Mouse (Mus musculus) kidney, postnatal 0 days (tissue): ENCODE measurements around the gene Sult1e1. TPM values are rescaled to one million over a fixed set of nuclear protein-coding genes. Genes with fewer than 3 reads are reported as not detected.

Experiments
- ATAC-seq: fragments of 200-750 bp; cut with Nextera tagmentation; replicated peaks from 2 replicates; pipeline ENCODE4 v1.8.0; 2017; ENCODE audit warnings: low read depth, moderate number of reproducible peaks, moderate TSS enrichment, moderate library complexity; ENCODE audit not compliant: low FRiP score
- DNase-seq: peaks from one replicate; pipeline ENCODE4 v3.0.0-alpha.2; 2016; ENCODE audit warnings: low spot score
- H3K27ac ChIP-seq: fragments of 300-500 bp; sonication (generic); 2 replicates; pipeline ENCODE4 v1.5.1; 2014; ENCODE audit warnings: mild to moderate bottlenecking
- H3K27me3 ChIP-seq: fragments of 300-500 bp; sonication (generic); 2 replicates; pipeline ENCODE4 v1.6.1; 2014; ENCODE audit warnings: low read length, mixed read lengths; ENCODE audit not compliant: insufficient read depth
- H3K36me3 ChIP-seq: fragments of 300-500 bp; sonication (generic); 2 replicates; pipeline ENCODE4 v1.6.1; 2014; ENCODE audit warnings: low read length, mixed read lengths; ENCODE audit not compliant: insufficient read depth
- H3K4me1 ChIP-seq: fragments of 300-500 bp; sonication (generic); replicated peaks from 2 replicates; pipeline ENCODE4 v1.6.1; 2014; ENCODE audit warnings: antibody characterized with exemption, low read length, mixed read lengths; ENCODE audit not compliant: insufficient read depth
- H3K4me2 ChIP-seq: fragments of 300-500 bp; sonication (generic); 2 replicates; pipeline ENCODE4 v1.6.1; 2014; ENCODE audit warnings: mild to moderate bottlenecking, low read length, moderate library complexity, mixed read lengths
- H3K4me3 ChIP-seq: fragments of 300-500 bp; sonication (generic); replicated peaks from 2 replicates; pipeline ENCODE4 v1.5.1; 2014; ENCODE audit warnings: low read depth, low read length
- H3K9ac ChIP-seq: fragments of 300-500 bp; sonication (generic); 2 replicates; pipeline ENCODE4 v1.6.1; 2014; ENCODE audit warnings: low read depth, low read length
- H3K9me3 ChIP-seq: fragments of 300-500 bp; sonication (generic); replicated peaks from 2 replicates; pipeline ENCODE4 v1.6.1; 2016; ENCODE audit warnings: low read length, inconsistent platforms, mixed read lengths
- CTCF ChIP-seq: IDR thresholded peaks from 2 replicates; pipeline ENCODE4 v1.5.1; 2016; ENCODE audit warnings: antibody characterized with exemption, low read depth, mild to moderate bottlenecking, moderate library complexity
- WGBS: fragments of 180-500 bp; shearing (Covaris S2); extraction: QIAGEN DNeasy Blood & Tissue Kit; methylation state at CpG from one replicate; pipeline ENCODE4 v1.1.7; 2014; 5-methylcytosine and 5-hydroxymethylcytosine counted together
- polyA plus RNA-seq: library from polyadenylated mRNA; unstranded; fragments of >200 nt; fragmentation: Nextera tagmentation; extraction: Ambion mirVana; gene quantifications from 2 replicates; pipeline ENCODE4 v1.2.1, GENCODE M21; 2015

Sult1e1 gene
- polyA plus RNA-seq, 1 experiment from 2014 or later, result 0.78 TPM

DNA sequence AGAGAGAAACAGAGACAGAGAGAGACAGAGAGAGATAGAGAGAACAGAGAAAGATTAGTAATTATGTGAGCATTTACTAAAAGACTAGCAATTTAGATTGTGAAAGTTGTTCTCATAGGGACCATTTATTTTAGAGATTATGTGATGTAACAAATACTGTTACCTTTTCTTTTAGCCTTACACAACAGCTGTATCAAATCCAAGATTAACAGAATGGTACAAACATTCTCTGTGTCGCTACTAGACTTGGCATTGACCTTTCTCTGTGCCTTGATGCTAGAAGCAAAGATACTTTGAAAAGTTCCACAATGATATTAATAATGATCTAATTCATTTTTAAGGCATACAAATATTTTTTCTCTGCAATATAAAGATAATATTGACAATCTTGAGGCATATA, 11.0 kb downstream of the Sult1e1 start:
- DNase-seq (no peak), ATAC-seq (no peak)
- no peak overlapping the region for H3K4me2 ChIP-seq
- no peak overlapping the region for H3K4me3 ChIP-seq
- no peak for TF ChIP-seq CTCF
- no peaks in the 10 kb centered on the region for H3K4me1 ChIP-seq
- WGBS, result 76% methylated on average over 1 of the region's 1 CpGs
- H3K9ac ChIP-seq, result no peak overlapping the region
- no peaks in the 10 kb centered on the region for H3K36me3 ChIP-seq
- H3K27ac ChIP-seq, result no peak overlapping the region
- no peaks in the 10 kb centered on the region for H3K9me3 ChIP-seq
- no peaks in the 10 kb centered on the region for H3K27me3 ChIP-seq

DNA sequence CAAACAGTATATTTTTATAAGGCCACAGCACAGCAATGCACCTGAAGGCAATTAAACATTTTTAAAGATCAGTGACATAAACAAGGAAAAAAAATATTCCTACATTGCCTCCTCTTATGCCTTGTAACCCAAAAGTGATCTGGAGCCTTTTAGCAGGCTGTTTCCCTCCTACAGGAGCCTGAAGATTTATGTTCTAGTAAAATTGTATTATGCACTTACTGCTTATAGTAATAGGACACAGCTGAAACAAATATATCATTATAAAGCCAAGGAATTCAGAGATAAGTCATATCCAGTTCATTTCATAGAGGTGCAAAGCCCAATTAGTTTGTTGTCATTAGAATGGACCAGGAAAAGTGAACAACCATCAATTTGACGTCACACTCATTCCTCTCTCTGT, 17.2 kb downstream of the Sult1e1 start:
- no peaks in the 10 kb centered on the region for H3K36me3 ChIP-seq
- 20% methylated on average over 1 of the region's 1 CpGs for WGBS
- H3K4me1 ChIP-seq, result no peaks in the 10 kb centered on the region
- H3K4me2 ChIP-seq, result no peak overlapping the region
- H3K4me3 ChIP-seq, result no peak overlapping the region
- no peaks in the 10 kb centered on the region for H3K9me3 ChIP-seq
- ATAC-seq, result no peak
- no peaks in the 10 kb centered on the region for H3K27me3 ChIP-seq
- H3K9ac ChIP-seq, result no peak overlapping the region
- TF ChIP-seq CTCF, result no peak
- DNase-seq, result peak; percentile 52
- H3K27ac ChIP-seq, result no peak overlapping the region

DNA sequence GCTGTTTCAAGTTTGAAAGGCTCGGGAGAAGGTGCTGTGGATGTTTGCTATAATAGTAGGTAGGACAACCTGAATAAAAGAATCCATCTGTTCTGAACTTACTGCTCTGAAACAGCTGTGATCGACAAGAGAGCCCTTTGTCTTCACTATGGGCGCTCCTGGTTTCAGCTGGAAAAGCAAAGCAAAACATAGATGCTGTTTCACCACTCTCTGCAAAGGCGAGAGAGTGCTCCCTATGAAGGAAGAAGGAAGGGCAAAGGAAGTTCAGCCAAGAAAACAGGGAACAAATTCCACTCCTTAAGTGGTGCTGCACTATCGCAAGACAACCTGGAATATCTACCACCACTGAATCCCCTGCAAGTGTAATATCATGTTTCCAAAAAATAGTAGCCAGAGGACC, 17.9 kb downstream of the Sult1e1 start:
- ATAC-seq (no peak), DNase-seq (peak; percentile 53)
- WGBS, result 33% methylated on average over 5 of the region's 5 CpGs
- Histone ChIP-seq H3K9ac (no peak overlapping the region), H3K27me3 (no peaks in the 10 kb centered on the region), H3K36me3 (no peaks in the 10 kb centered on the region), H3K4me3 (no peak overlapping the region), H3K4me1 (no peaks in the 10 kb centered on the region), H3K9me3 (no peaks in the 10 kb centered on the region), H3K4me2 (peak overlapping the region; percentile 6), H3K27ac (peak overlapping the region; percentile 42)
- TF ChIP-seq CTCF, result no peak

DNA sequence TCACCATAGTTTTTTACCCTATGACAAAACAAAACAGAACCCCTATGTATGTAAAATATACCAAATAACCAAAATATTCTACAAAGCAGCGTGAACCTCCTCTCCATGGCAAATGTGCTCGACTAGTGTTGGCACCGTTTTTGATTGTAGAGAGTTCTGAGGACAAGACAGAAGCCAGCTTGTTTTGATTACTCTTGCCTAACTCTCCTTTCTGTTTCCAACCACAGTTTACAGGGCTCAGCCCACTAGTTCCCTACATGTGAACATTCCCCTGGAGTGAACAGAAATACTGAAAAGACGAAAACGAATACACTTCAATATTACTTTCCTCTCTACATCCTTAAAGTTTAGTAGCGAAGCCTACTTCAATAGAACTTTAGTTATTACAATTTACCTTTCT, 18.6 kb downstream of the Sult1e1 start:
- H3K4me3 ChIP-seq, result no peak overlapping the region
- H3K27me3 ChIP-seq, result no peaks in the 10 kb centered on the region
- ATAC-seq, result no peak
- no peaks in the 10 kb centered on the region for H3K4me1 ChIP-seq
- TF ChIP-seq CTCF, result no peak
- H3K4me2 ChIP-seq, result no peak overlapping the region
- no peak overlapping the region for H3K9ac ChIP-seq
- H3K27ac ChIP-seq, result no peak overlapping the region
- 69% methylated on average over 6 of the region's 6 CpGs for WGBS
- DNase-seq, result no peak
- no peaks in the 10 kb centered on the region for H3K36me3 ChIP-seq
- no peaks in the 10 kb centered on the region for H3K9me3 ChIP-seq

DNA sequence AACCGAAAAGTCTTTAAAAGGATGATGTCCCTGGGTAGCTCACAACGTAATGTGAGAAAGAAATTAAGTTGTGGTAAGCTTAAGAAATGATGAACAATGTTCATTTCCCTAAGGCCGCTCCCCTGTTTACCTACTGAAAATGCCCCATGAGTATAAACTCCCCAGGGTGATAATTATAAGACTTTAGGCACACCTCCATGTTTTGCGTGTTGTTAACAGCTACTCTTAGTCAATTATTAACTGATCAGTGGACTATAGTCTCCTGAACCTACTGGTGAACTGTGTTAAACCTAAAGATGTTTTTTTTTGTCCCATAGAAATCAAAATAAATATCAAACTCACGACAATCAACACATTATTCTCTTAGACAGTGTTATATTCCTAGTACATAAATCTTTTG, 22.5 kb downstream of the Sult1e1 start, which contains the start of gene Sult1d1:
TSS of gene Sult1d1 (minus strand) at position 183 of the 400 bp plus-strand sequence.
- Histone ChIP-seq H3K9me3 (no peaks in the 10 kb centered on the region), H3K36me3 (no peaks in the 10 kb centered on the region), H3K27me3 (no peaks in the 10 kb centered on the region), H3K9ac (no peak within 1 kb of the TSS), H3K27ac (no peak within 1 kb of the TSS), H3K4me1 (no peaks in the 10 kb centered on the region), H3K4me2 (no peak within 1 kb of the TSS), H3K4me3 (no peak within 1 kb of the TSS)
- DNase-seq (peak; percentile 24), ATAC-seq (peak; percentile 79)
- 66% methylated on average over 5 of the region's 5 CpGs for WGBS
- TF ChIP-seq CTCF, result no peak

DNA sequence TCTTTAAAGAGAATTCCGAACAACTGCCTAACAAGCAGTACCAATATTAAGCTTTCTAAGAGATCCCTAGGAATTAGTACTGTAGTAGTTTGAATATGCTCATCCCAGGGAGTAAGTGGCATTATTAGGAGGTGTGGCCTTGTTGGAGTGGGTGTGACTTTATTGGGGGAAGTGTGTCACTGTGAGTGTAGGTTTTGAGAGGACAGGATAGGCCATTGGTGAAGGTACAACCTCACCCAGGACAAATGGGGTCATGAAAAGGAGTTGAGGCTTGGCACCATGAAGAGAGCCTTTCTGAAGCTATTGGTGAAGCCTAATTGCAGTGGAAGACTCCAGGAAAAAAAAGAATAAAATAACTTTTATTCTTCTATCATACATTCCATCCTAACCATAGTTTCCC, 24.1 kb downstream of the Sult1e1 start:
- Histone ChIP-seq H3K27ac (no peak overlapping the region), H3K36me3 (no peaks in the 10 kb centered on the region), H3K4me2 (no peak overlapping the region), H3K9ac (no peak overlapping the region), H3K27me3 (no peaks in the 10 kb centered on the region), H3K4me1 (no peaks in the 10 kb centered on the region), H3K9me3 (no peaks in the 10 kb centered on the region), H3K4me3 (no peak overlapping the region)
- DNase-seq (no peak), ATAC-seq (peak; percentile 67; the same call in 1 of the 2 replicates)
- TF ChIP-seq CTCF, result no peak
- WGBS, result 78% methylated on average over 1 of the region's 1 CpGs

DNA sequence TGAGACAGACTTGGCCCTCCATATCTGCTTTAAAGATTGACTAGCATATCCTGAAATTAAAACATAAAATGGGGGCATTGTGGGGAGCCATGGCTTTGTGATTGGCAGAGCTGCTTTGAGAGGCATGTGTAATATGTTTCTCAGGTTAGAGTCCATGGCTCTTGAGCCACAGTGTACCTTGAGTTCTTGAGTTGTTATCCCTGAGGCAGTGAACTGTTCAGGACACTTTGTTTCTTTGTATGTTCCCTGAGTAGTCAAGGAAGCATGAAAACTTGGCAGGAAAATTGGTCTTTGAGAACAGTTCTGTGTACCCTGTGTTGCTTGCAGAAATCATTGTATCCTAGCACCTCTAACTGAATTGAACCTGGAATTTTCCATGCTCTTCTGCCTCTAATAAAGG, 28.4 kb downstream of the Sult1e1 start:
- Histone ChIP-seq H3K27ac (peak overlapping the region; percentile 34; the same call in 1 of the 2 replicates), H3K27me3 (no peaks in the 10 kb centered on the region), H3K4me3 (no peak overlapping the region), H3K36me3 (no peaks in the 10 kb centered on the region), H3K9ac (no peak overlapping the region), H3K9me3 (no peaks in the 10 kb centered on the region), H3K4me1 (no peaks in the 10 kb centered on the region), H3K4me2 (no peak overlapping the region)
- TF ChIP-seq CTCF, result no peak
- ATAC-seq, result peak; percentile 94
- peak; percentile 18 for DNase-seq
